ENCODE assay signal across 28 mouse cellular contexts in genomic region chr7:114526245-114526644, GRCm38 (mm10). TPM values are rescaled to one million over a fixed set of nuclear protein-coding genes. Genes with fewer than 3 reads are reported as not detected.
DNase-seq lines count a peak whose midpoint lies in the region; ATAC-seq and TF ChIP-seq lines count a peak whose summit lies in the region.
"Had no signal": no experiment of that assay in that cellular context is flagged by ENCODE, and none has a peak within 500 bp of the region (broad histone marks: within the 10 kb centered on the region; RNA-seq: fewer than 3 reads in every experiment).

No protein-coding gene starts in this region.

- peak; percentile 11 for DNase-seq in heart, postnatal 0 days (ENCODE audit: low spot score)
- DNase-seq in heart, adult 2 months, result no peak
- peak; percentile 46 for DNase-seq in A20 (ENCODE audit: low read depth, low spot score)
- no peak for DNase-seq in forebrain, embryonic 11.5 days (ENCODE audit: low spot score)
- DNase-seq in embryo, embryonic 10 days (ENCODE audit: low spot score), result no peak
- DNase-seq: adrenal gland, postnatal 25 days; cerebellum, adult 11 months; cerebellum, adult 9-11 months; gastrocnemius, adult 2 months; kidney, adult 8-10 months; kidney, postnatal 25 days; layer of hippocampus, postnatal 36 days; lung, embryonic 14.5 days; spleen, adult 18-20 months; thymus, postnatal 25 days had no signal

- no peak overlapping the region for H3K27ac ChIP-seq in heart, postnatal 0 days (ENCODE audit: low read depth)
- H3K27ac ChIP-seq in heart, adult 2 months, result no peak overlapping the region
- H3K27ac ChIP-seq in forebrain, embryonic 11.5 days (ENCODE audit: low read depth, low read length), result no peak overlapping the region
- H3K27ac ChIP-seq: embryonic facial prominence, embryonic 12.5 days; forebrain, embryonic 12.5 days; gastrocnemius, adult 2 months; heart, embryonic 15.5 days; hindbrain, embryonic 10.5 days; intestine, embryonic 15.5 days; layer of hippocampus, adult 2 months; liver, embryonic 14.5 days; midbrain, embryonic 13.5 days; stomach, embryonic 15.5 days had no signal

- H3K27me3 ChIP-seq in heart, postnatal 0 days (ENCODE audit: control insufficient read depth, insufficient read depth, low read length), result no peaks in the 10 kb centered on the region
- no peaks in the 10 kb centered on the region for H3K27me3 ChIP-seq in heart, adult 2 months (ENCODE audit: control insufficient read depth, insufficient read depth, low read length)
- no peaks in the 10 kb centered on the region for H3K27me3 ChIP-seq in forebrain, embryonic 11.5 days (ENCODE audit: control insufficient read depth, insufficient read depth, low read length)
- H3K27me3 ChIP-seq: embryonic facial prominence, embryonic 12.5 days; forebrain, embryonic 12.5 days; heart, embryonic 15.5 days; intestine, embryonic 15.5 days; megakaryocyte, embryonic 14.5 days; midbrain, embryonic 13.5 days; stomach, embryonic 15.5 days had no signal

- intact Hi-C loops in heart, adult 2 months (cut with DNase I), result no loop called here

- no peaks in the 10 kb centered on the region for H3K79me2 ChIP-seq in heart, adult 2 months (replicated peaks; ENCODE audit: control insufficient read depth, insufficient read depth, low read length)

- H3K4me2 ChIP-seq in heart, postnatal 0 days (ENCODE audit: low read depth, low read length), result no peak overlapping the region
- H3K4me2 ChIP-seq in forebrain, embryonic 11.5 days (ENCODE audit: low read depth, low read length, severe bottlenecking), result no peak overlapping the region
- H3K4me2 ChIP-seq: embryonic facial prominence, embryonic 12.5 days; forebrain, embryonic 12.5 days; heart, embryonic 15.5 days; intestine, embryonic 15.5 days; lung, embryonic 14.5 days; midbrain, embryonic 13.5 days; stomach, embryonic 15.5 days had no signal

- H3K4me3 ChIP-seq in heart, postnatal 0 days (ENCODE audit: low read depth, low read length), result no peak overlapping the region
- no peak overlapping the region for H3K4me3 ChIP-seq in heart, adult 2 months
- H3K4me3 ChIP-seq in forebrain, embryonic 11.5 days (ENCODE audit: low read depth, low read length), result no peak overlapping the region
- H3K4me3 ChIP-seq: embryonic facial prominence, embryonic 12.5 days; forebrain, embryonic 12.5 days; gastrocnemius, adult 2 months; heart, embryonic 15.5 days; hindbrain, embryonic 10.5 days; intestine, embryonic 15.5 days; layer of hippocampus, adult 2 months; megakaryocyte, embryonic 14.5 days; midbrain, embryonic 13.5 days; stomach, embryonic 15.5 days had no signal

- H3K4me1 ChIP-seq in heart, postnatal 0 days (ENCODE audit: control insufficient read depth, insufficient read depth), result no peaks in the 10 kb centered on the region
- H3K4me1 ChIP-seq in heart, adult 2 months (ENCODE audit: control insufficient read depth, insufficient read depth, low read length), result no peaks in the 10 kb centered on the region
- H3K4me1 ChIP-seq in forebrain, embryonic 11.5 days (replicated peaks; ENCODE audit: control insufficient read depth, insufficient read depth, low read length), result no peaks in the 10 kb centered on the region
- H3K4me1 ChIP-seq: embryonic facial prominence, embryonic 12.5 days; forebrain, embryonic 12.5 days; heart, embryonic 15.5 days; hindbrain, embryonic 10.5 days; intestine, embryonic 15.5 days; megakaryocyte, embryonic 14.5 days; midbrain, embryonic 13.5 days; stomach, embryonic 15.5 days had no signal

- WGBS in heart, postnatal 0 days, result 77% methylated on average over 1 of the region's 1 CpGs
- 51% methylated on average over 1 of the region's 1 CpGs for WGBS in heart, adult 2 months
- WGBS in forebrain, embryonic 11.5 days, result 97% methylated on average over 1 of the region's 1 CpGs

- ATAC-seq in heart, postnatal 0 days (ENCODE audit: insufficient read depth, low read depth), result no peak
- peak; percentile 56 for ATAC-seq in common myeloid progenitor, adult 5-6 weeks (replicated peaks; ENCODE audit: low read depth, poor library complexity, severe bottlenecking)
- peak; percentile 70; the same call in 1 of the 2 replicates for ATAC-seq in neutrophil, adult 5-6 weeks (ENCODE audit: extremely low read depth, insufficient number of reproducible peaks, low FRiP score, poor library complexity, severe bottlenecking)
- no peak for ATAC-seq in forebrain, embryonic 11.5 days (replicated peaks; ENCODE audit: low FRiP score)
- ATAC-seq: hindbrain, embryonic 16.5 days; intestine, embryonic 15.5 days; midbrain, embryonic 13.5 days had no signal

- no peak for TF ChIP-seq POLR2A in heart, adult 2 months (IDR thresholded peaks at IDR 0.05; ENCODE audit: insufficient read depth, low read depth, low read length)

- H3K36me3 ChIP-seq in heart, postnatal 0 days (replicated peaks; ENCODE audit: control insufficient read depth, insufficient read depth, low read length), result no peaks in the 10 kb centered on the region
- no peaks in the 10 kb centered on the region for H3K36me3 ChIP-seq in heart, adult 2 months (ENCODE audit: control insufficient read depth, insufficient read depth, low read length)
- no peaks in the 10 kb centered on the region for H3K36me3 ChIP-seq in forebrain, embryonic 11.5 days (ENCODE audit: control insufficient read depth, insufficient read depth, low read length)
- H3K36me3 ChIP-seq: embryonic facial prominence, embryonic 12.5 days; forebrain, embryonic 12.5 days; heart, embryonic 15.5 days; intestine, embryonic 15.5 days; stomach, embryonic 15.5 days had no signal

- H3K9me3 ChIP-seq in heart, postnatal 0 days (replicated peaks; ENCODE audit: control insufficient read depth, low read length), result no peaks in the 10 kb centered on the region
- H3K9me3 ChIP-seq in forebrain, embryonic 11.5 days (ENCODE audit: control insufficient read depth, low read length), result no peaks in the 10 kb centered on the region
- H3K9me3 ChIP-seq: embryonic facial prominence, embryonic 12.5 days; forebrain, embryonic 12.5 days; heart, embryonic 15.5 days; hindbrain, embryonic 10.5 days; intestine, embryonic 15.5 days; megakaryocyte, embryonic 14.5 days; midbrain, embryonic 13.5 days; stomach, embryonic 15.5 days had no signal

- no peak for TF ChIP-seq CTCF in heart, postnatal 0 days (IDR thresholded peaks at IDR 0.05; ENCODE audit: low read depth)
- TF ChIP-seq CTCF in heart, adult 2 months (IDR thresholded peaks at IDR 0.05), result no peak

- H3K9ac ChIP-seq in heart, postnatal 0 days (replicated peaks; ENCODE audit: low read depth, low read length), result no peak overlapping the region
- H3K9ac ChIP-seq in heart, adult 2 months (ENCODE audit: low read depth, low read length), result no peak overlapping the region
- H3K9ac ChIP-seq in forebrain, embryonic 11.5 days (ENCODE audit: low read length), result no peak overlapping the region
- H3K9ac ChIP-seq: embryonic facial prominence, embryonic 12.5 days; forebrain, embryonic 12.5 days; heart, embryonic 15.5 days; intestine, embryonic 15.5 days; liver, embryonic 14.5 days; lung, embryonic 14.5 days; midbrain, embryonic 13.5 days; stomach, embryonic 15.5 days had no signal

- no peak for TF ChIP-seq EP300 in heart, postnatal 0 days (IDR thresholded peaks at IDR 0.05; ENCODE audit: low read depth)
- TF ChIP-seq EP300 in heart, adult 2 months (IDR thresholded peaks at IDR 0.05; ENCODE audit: insufficient read depth, low read depth, low read length), result no peak

RNA-seq across cellular contexts. Expression of gene Cyp2r1, which starts 36.5 kb away (rescaled TPM):
- not detected in 2 replicates for total RNA-seq in heart, postnatal 0 days (2014; rRNA removed; ENCODE audit: low replicate concordance)
- 1.2 TPM in 2 replicates for polyA plus RNA-seq in heart, postnatal 0 days (2015; fragmentation: Nextera tagmentation; extraction: Ambion mirVana)
- under 1 TPM; 0.47 to 0.52 TPM for total RNA-seq in heart, adult 2 months (2021)
- polyA plus RNA-seq in heart, adult 2 months (2012; rRNA removed), result 0.12 and 0.15 TPM in 2 replicates
- total RNA-seq in common myeloid progenitor, adult 5-6 weeks (2017), result 1.3 and 3.7 TPM in 2 replicates
- 9.2 and 10.1 TPM in 2 replicates for total RNA-seq in neutrophil, adult 5-6 weeks (2017)
- polyA plus RNA-seq in forebrain, embryonic 11.5 days (2014; fragmentation: Nextera tagmentation; extraction: Ambion mirVana), result 1.1 and 1.8 TPM in 2 replicates

Comparison
In these comparisons a context has a peak if more than half of its experiments do, and no peak if none do; other contexts are left out.
1. DNase-seq: peak in heart, postnatal 0 days (single experiment) and A20 (single experiment); none in heart, adult 2 months (0 of 2), forebrain, embryonic 11.5 days (single experiment) and embryo, embryonic 10 days (single experiment).
2. ATAC-seq: peak in common myeloid progenitor, adult 5-6 weeks (single experiment) and neutrophil, adult 5-6 weeks (single experiment); none in heart, postnatal 0 days (single experiment) and forebrain, embryonic 11.5 days (single experiment).